Mouse (Mus musculus) frontal cortex, postnatal 36 days (tissue): ENCODE results near the gene Rai14.

ENCODE experiments used
- DNase-seq, 2 experiments: peaks; one replicate each; pipeline ENCODE4 v3.0.0; 2022; ENCODE audit warnings: low spot score in 2 of 2

Gene Rai14

DNA sequence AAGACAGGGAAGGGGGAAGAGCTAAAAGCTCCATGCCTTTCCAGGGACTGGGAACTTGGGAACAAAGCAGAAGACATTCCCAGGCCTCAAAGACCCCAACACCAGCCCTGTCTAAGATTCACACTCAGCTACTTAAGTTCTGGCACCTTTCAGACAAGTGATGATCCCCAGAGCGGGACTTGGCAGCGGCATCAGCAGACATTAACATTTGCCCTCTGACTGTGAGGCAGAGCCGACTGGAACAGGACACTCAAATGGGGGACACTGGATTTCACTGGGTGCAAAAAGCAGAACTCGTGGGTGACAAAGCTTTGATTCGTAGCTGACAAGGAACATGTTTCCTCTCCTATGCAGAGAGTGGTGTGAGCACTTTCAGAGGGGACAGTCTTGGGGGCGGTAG lies 98.4 kb downstream of the Rai14 start:
- DNase-seq, result no peak

DNA sequence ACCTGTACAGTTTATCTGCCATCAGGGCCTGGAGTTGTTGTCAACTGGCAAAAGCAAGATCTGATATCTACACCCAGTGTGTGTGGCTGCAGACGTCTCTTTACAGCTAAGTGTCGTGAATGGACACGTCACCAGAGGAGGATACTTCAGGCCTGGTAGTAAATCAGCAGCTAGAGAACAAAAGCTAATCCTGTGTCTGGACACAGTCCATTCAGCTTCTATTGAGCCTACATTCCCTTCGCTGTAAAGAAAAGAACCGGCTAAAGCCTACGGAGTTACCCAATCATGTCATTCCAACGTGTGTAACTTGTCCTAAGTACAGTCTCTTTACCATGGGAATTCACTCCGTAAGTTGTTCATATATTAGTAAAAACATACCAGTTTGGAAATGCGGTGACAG lies 103.4 kb downstream of the Rai14 start:
- DNase-seq, result no peak

GRCm38 (mm10) chr15:10609107-10609506 lies 105.3 kb downstream of the Rai14 start:
- DNase-seq, result no peak

GRCm38 (mm10) chr15:10608508-10609098 lies 105.8 kb downstream of the Rai14 start:
- DNase-seq, result no peak

DNA sequence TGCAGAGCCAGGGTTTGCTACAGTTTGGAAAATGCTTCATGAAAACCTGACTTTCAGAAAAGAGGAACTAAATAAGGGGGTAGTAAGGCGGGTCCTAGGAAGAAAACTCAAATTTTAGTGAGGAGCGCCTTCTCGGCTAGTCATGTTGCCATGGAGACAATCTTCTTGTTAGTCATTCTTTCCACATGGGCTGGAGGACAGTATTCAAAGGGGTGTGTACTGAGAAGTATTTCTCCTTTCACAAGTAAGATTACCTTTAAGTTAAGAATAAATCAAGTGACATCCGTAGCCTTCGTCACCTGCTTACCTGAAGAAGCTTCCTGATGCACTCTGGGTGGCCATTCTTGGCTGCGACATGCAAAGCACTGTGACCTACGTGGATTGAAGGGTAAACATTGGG lies 115.0 kb downstream of the Rai14 start:
- peak in 1 of 2 experiments; percentile 5 for DNase-seq

- DNase-seq, result no peak
Measured at GRCm38 (mm10) chr15:10598259-10599225, 115.9 kb downstream of the Rai14 start.

- DNase-seq, result no peak
Measured at GRCm38 (mm10) chr15:10596871-10597270, 117.6 kb downstream of the Rai14 start.

GRCm38 (mm10) chr15:10595408-10595807 lies 119.0 kb downstream of the Rai14 start:
- no peak for DNase-seq

GRCm38 (mm10) chr15:10594910-10595309 lies 119.5 kb downstream of the Rai14 start:
- no peak for DNase-seq

DNA sequence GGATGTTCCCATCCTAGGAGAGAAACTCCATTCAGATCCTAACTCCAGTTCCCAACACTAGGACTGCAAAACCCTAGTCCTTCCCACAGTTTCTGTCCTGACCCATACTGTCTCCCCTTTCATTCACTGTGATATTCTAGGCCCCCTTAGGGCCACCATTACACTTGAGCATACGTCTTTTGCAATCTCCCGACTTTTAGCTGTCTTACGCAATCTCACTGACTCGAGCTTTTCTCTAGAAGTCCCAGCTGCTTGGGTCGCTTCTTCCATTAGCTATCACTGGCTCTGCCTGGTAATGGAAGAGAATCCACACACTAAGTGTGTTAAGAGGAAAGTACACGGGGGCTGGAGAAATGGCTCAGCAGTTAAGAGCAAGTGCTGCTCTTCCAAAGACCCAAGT lies 121.3 kb downstream of the Rai14 start:
- no peak for DNase-seq

- DNase-seq, result no peak
Measured at GRCm38 (mm10) chr15:10586565-10586964, 127.9 kb downstream of the Rai14 start.

GRCm38 (mm10) chr15:10584359-10585187 lies 129.9 kb downstream of the Rai14 start:
- DNase-seq, result no peak

DNA sequence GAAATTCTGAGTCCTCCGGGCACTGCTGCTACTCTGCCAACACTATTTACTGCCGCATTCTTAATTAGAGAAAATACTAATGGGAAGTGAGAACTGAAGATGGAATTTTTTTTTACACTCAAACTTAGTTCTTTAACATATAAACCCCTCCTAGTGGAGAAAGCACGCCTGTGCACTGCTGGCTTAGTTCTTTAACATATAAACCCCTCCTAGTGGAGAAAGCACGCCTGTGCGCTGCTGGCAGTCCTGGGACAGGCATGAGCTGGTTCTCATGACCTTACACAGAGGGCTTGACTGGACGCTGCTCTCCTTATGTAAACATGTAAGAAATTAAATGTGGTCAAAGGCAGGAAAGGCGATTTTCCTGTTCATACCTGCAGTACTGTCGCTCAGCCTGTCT lies 131.0 kb downstream of the Rai14 start:
- peak in 1 of 2 experiments; percentile 13 for DNase-seq

GRCm38 (mm10) chr15:10579159-10579558 lies 135.3 kb downstream of the Rai14 start:
- DNase-seq, result no peak

DNA sequence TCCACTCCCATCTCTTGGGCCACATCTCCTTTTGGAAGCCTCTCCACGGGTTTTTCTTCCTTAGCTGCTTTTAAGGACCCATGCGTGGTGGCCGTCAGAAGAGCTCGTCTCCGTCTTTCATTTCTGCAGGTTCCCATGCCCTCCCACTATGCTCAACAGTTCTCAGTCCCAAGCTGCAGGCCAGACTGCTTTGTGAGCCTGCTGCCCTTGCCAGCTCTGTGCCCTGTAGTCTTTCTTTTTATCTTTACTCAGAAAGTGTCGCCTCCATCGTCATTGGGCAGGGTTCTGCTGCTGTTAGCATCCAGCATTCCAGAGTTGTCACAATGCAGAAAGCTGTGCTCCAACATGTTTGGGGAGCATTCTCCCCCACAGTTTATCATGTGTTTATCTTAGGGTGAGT lies 147.9 kb downstream of the Rai14 start:
- no peak for DNase-seq

DNA sequence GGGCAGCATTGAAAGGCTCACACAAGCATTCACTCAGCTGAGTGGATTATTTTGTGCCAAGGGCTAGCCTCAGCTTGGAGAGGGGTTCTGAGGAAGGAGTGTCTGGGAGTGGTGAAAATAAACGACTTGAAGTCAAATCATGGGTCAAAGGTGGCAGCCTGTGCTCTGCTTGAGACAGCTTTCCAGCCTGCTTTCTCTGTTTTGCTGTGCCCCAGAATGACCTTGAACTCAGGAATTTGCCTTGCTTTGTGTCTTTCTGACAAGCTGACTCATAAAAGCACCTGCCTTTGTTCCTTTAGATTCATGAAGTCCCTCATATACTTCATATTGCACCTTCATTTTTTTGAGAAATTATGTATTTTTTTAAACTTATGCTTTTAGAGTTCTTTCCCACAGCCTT lies 150.2 kb downstream of the Rai14 start:
- no peak for DNase-seq

DNA sequence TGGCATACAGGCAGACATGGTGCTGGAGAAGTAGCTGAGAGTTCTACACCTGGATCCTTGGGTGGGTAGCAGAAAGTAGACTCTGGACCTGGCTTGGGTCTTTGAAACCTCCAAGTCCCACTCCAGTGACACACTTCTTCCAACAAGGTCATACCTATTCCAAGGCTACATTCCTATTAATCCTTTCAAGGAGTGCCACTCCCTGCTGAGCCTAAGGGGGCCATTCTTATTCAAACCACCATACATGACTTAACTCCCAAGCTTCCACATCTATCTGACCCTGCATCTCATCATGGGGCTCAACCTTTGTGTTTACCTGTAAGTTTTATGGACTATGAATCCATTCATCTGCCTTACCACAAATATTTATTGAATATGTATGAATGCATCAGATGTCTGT lies 152.1 kb downstream of the Rai14 start:
- no peak for DNase-seq

DNA sequence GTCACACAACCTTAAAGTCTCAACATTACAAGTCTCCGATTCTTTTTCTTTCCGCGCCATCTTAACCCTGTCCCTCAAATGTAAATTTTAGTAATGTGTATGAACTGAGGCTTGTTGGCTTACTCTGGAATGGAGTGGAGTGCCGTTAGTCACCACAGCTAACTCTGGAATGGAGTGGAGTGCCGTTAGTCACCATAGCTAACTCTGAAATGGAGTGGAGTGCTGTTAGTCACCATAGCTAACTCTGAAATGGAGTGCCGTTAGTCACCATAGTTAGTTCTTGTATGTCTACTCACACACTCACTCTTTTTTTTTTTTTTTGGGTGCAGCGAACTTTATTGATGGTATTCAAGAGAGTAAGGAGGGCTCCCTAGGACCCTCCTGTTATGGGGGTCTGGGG lies 154.4 kb downstream of the Rai14 start:
- no peak for DNase-seq

DNA sequence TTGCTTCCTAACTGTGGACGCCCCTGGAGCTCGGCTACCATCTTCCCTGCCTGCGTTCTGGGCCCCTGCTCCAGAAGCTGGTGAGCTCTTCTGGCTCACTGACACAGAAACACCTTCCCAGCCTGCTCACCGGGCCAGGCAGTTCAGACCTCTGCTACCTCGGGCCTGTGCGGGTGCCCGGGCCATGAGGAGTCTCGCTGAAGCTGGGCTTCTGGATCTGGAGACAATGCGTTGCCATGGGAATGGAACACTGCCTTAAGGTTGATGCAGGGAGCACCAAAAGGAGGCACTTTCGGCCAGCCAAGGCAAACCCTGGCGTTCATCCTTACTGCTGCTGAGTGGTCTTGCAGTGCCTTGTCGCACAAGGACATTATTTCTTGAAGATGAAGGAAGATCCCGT lies 156.0 kb downstream of the Rai14 start, which contains the start of gene Ttc23l:
TSS of gene Ttc23l (minus strand) at position 204 of the 400 bp plus-strand sequence.
- no peak for DNase-seq

DNA sequence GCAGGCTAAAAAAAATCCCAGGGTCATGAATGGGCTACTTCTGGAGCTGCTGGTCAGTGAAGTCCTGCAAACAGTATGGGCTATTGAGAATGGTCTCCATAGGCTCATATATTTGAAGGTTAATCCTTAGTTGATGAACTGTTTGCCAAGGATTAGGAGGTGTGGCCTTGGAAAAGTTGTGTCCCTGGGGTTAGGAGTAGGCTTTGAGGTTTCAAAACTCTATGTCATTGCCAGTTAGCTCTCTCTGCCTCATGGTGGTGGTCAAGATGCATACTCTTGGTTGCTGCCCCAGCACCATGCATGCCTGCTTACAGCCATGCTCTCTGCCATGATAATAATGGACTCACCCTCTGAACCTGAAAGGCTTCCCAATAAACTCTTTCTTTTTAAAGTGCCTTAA lies 160.1 kb downstream of the Rai14 start:
- DNase-seq, result no peak

- DNase-seq, result no peak
Measured at GRCm38 (mm10) chr15:10540271-10541088, 173.9 kb downstream of the Rai14 start.
